Mouse (Mus musculus) limb, embryonic 12.5 days (tissue): ENCODE data around the gene Arid1b. TPM values are rescaled to one million over a fixed set of nuclear protein-coding genes. Genes with fewer than 3 reads are reported as not detected.

Experiments
- ATAC-seq: fragments of 200-750 bp; cut with Nextera tagmentation; 2 replicates; pipeline ENCODE4 v1.8.0; 2017; ENCODE audit warnings: low read depth, moderate TSS enrichment; ENCODE audit not compliant: insufficient number of reproducible peaks, insufficient read depth, low FRiP score, low TSS enrichment
- H3K27ac ChIP-seq: fragments of 300-500 bp; sonication (generic); 2 replicates; pipeline ENCODE4 v1.5.1; 2016; ENCODE audit warnings: mild to moderate bottlenecking, moderate library complexity
- H3K27me3 ChIP-seq: fragments of 300-500 bp; sonication (generic); 2 replicates; pipeline ENCODE4 v1.6.1; 2016; ENCODE audit warnings: mild to moderate bottlenecking, moderate library complexity
- H3K36me3 ChIP-seq: fragments of 300-500 bp; sonication (generic); 2 replicates; pipeline ENCODE4 v1.6.1; 2016; ENCODE audit warnings: mild to moderate bottlenecking, moderate library complexity
- H3K4me1 ChIP-seq: fragments of 300-500 bp; sonication (generic); replicated peaks from 2 replicates; pipeline ENCODE4 v1.6.1; 2016
- H3K4me2 ChIP-seq: fragments of 300-500 bp; sonication (generic); 2 replicates; pipeline ENCODE4 v1.6.1; 2016; ENCODE audit warnings: mild to moderate bottlenecking, moderate library complexity
- H3K4me3 ChIP-seq: fragments of 300-500 bp; sonication (generic); replicated peaks from 2 replicates; pipeline ENCODE4 v1.5.1; 2016; ENCODE audit warnings: mild to moderate bottlenecking
- H3K9ac ChIP-seq: fragments of 300-500 bp; sonication (generic); replicated peaks from 2 replicates; pipeline ENCODE4 v1.6.1; 2016; ENCODE audit warnings: mild to moderate bottlenecking, moderate library complexity
- H3K9me3 ChIP-seq: fragments of 300-500 bp; sonication (generic); 2 replicates; pipeline ENCODE4 v1.6.1; 2016; ENCODE audit warnings: mild to moderate bottlenecking, moderate library complexity
- WGBS: fragments of 180-500 bp; shearing (Covaris S2); methylation state at CpG from one replicate; pipeline ENCODE4 v1.1.7; 2016; 5-methylcytosine and 5-hydroxymethylcytosine counted together
- polyA plus RNA-seq: library from polyadenylated mRNA; unstranded; fragments of >200 nt; fragmentation: Nextera tagmentation; extraction: Ambion mirVana; gene quantifications from 2 replicates; pipeline ENCODE4 v1.2.1, GENCODE M21; 2016

The Arid1b gene
- polyA plus RNA-seq, 1 experiment from 2014 or later = 18.2 TPM

DNA sequence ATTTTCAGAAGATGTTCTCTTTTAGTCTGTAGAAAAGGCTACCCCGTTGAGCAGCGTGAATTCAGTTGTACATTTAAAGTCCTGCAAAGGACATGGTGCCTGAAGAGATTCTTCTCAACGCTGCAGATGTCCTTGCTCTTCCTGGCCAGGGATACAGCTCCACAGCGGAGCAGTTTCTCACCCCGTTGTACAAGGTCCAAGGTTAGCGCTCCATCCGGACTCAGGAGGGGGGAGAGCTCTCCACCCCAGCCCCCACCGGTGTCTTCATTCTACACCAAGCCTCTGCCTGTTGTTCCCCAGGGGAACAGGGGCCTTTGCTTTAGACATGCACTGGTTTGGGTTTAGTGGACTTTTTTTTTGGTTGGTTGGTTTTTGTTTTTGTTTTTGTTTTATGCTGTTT lies 139.7 kb downstream of the Arid1b start:
- H3K27me3 ChIP-seq = no peaks in the 10 kb centered on the region
- no peak overlapping the region for H3K9ac ChIP-seq
- no peaks in the 10 kb centered on the region for H3K9me3 ChIP-seq
- ATAC-seq = no peak
- H3K4me2 ChIP-seq = no peak overlapping the region
- H3K4me3 ChIP-seq = no peak overlapping the region
- peaks cover 30% of the 10 kb centered on the region for H3K4me1 ChIP-seq
- peaks cover 14% of the 10 kb centered on the region; the same call in 1 of the 2 replicates for H3K36me3 ChIP-seq
- H3K27ac ChIP-seq = no peak overlapping the region
- WGBS = 65% methylated on average over 8 of the region's 8 CpGs

DNA sequence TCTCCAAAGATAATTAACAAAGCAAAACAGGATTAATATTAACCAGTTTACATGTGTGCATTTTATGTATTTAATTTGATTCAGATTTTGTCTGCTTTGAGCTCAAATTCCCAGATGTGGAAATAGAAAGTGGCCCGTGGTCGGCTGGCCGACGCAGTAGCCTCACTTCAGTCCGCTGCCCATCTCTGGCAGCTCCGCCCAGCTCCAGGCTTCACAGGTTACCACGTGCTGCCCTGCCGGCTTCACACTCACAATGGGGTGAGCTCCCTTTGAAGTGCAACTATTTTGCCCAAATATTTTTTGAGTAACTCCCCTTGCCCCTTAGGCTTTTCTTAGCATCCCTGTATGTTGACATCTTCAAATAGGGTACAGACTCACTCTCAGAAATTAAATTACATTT lies 140.1 kb downstream of the Arid1b start:
- H3K4me1 ChIP-seq = peaks cover 34% of the 10 kb centered on the region
- no peak overlapping the region for H3K4me2 ChIP-seq
- no peak overlapping the region for H3K4me3 ChIP-seq
- H3K9ac ChIP-seq = no peak overlapping the region
- ATAC-seq = no peak
- H3K27me3 ChIP-seq = no peaks in the 10 kb centered on the region
- 27% methylated on average over 8 of the region's 8 CpGs for WGBS
- H3K36me3 ChIP-seq = peaks cover 14% of the 10 kb centered on the region; the same call in 1 of the 2 replicates
- no peaks in the 10 kb centered on the region for H3K9me3 ChIP-seq
- no peak overlapping the region for H3K27ac ChIP-seq

DNA sequence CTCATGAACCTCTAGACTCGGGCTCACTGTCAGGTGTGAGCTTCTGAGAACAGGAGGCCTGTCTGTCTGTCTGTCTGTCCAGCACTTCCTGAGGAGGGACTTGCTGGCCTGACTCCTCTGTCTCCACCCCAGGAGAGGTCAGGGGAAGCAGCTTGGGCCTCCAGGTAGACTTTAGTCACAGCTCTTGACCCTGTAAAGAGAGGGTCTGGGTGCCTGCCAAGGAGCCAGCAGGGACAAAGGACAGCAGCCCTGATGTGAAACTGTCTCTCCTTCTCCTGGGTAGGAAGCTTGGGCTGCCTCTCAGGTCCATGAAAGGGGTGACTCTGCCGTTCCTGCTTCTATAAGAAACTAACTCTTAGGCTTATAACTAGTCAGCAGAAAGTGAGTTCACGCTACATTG lies 143.8 kb downstream of the Arid1b start:
- WGBS = 62% methylated on average over 3 of the region's 3 CpGs
- Histone ChIP-seq H3K27me3 (no peaks in the 10 kb centered on the region), H3K27ac (peak overlapping the region; percentile 78), H3K9me3 (no peaks in the 10 kb centered on the region), H3K9ac (no peak overlapping the region), H3K4me3 (no peak overlapping the region), H3K4me2 (no peak overlapping the region), H3K4me1 (peaks cover 41% of the 10 kb centered on the region), H3K36me3 (no peaks in the 10 kb centered on the region)
- ATAC-seq = no peak

DNA sequence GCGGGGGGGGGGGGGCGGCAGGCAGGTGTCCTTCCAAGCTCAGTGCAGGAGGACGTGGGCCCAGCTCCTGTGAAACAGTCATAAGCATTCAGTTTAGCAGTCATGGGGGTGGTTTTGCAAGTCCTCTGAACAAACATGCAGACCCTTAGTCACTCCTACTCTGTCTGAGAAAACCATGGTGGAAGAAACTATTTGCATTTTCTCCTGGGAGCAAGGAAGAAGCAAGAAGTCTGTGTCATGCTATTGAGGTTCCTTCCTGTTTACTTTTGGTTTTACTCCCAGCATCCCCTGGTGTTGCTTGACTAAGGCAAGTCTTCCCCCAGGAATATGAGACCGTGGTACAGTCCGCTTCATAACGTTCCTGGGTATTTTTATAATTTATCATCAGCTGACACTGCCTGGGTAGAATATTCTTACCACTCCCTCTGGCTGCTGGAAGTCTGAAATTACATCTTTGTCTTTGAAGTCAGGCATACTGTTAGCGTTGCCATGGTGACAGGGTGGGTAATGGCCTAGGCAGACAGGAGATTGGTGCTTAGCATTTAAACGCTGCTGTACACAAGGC lies 144.6 kb downstream of the Arid1b start:
- no peaks in the 10 kb centered on the region for H3K36me3 ChIP-seq
- H3K4me1 ChIP-seq = peaks cover 47% of the 10 kb centered on the region
- 10% methylated on average over 8 of the region's 8 CpGs for WGBS

DNA sequence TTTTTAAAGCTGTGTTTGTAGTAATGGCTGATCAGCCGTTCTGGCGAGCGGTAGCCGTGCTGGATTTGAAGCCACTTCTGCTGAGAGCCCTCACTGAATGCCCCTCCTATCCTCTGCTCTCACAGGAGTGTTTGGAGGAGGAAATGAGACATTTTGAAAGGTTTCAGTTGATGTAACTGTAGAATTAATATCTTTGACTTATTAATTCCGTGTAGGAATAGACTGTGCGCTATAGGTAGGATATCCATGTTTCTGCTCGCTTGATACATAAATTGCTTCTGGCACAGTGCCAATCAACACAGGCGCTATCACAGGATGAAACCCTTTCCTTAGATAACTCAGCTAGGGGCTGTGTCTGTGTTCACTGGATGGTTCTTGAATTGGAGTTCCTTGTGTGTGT lies 145.4 kb downstream of the Arid1b start:
- Histone ChIP-seq H3K4me3 (no peak overlapping the region), H3K4me1 (peaks cover 50% of the 10 kb centered on the region), H3K9me3 (no peaks in the 10 kb centered on the region), H3K9ac (no peak overlapping the region), H3K27me3 (no peaks in the 10 kb centered on the region), H3K4me2 (peak overlapping the region; percentile 40), H3K27ac (peak overlapping the region; percentile 72; the same call in 1 of the 2 replicates), H3K36me3 (no peaks in the 10 kb centered on the region)
- no peak for ATAC-seq
- 38% methylated on average over 8 of the region's 8 CpGs for WGBS

More for the DNA sequence above, 144.6 kb downstream of the Arid1b start:
- H3K9me3 ChIP-seq = no peaks in the 10 kb centered on the region
- ATAC-seq = peak; percentile 77
- no peaks in the 10 kb centered on the region for H3K27me3 ChIP-seq
- H3K4me2 ChIP-seq = peak overlapping the region; percentile 40
- H3K27ac ChIP-seq = peak overlapping the region; percentile 78
- no peak overlapping the region for H3K4me3 ChIP-seq
- no peak overlapping the region for H3K9ac ChIP-seq

DNA sequence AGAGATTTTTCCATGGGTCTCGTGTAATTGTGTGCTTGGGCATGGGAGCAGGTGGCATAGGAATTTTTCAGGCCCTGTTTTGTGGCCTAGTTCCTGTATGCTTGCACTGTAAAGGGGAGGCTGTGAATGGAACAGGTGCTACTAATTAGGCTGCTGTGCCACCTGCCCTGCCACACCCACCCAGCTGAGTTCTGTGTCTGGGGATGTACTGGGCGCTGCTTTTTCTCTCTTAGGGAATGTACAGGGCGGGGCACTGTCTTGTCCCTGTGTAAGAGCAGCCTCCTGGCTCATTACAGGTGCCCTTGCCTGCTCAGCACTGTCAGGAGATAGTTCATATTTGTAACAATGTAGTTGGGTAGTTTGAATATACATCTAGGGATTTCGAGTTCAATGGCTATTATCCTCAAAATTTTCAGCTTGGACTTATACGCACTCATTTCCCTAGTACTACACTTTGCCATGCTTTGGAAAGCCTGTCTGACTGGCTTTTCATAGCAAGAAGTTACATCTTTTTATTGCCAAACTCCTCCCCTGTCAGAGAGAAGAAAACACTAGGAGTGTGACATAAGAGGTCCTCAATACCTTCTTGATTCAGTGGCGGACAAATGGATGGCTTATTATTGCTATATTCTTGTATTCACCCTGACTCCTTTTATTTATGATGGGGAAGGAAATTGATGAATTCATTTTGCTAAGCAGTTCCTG lies 149.8 kb downstream of the Arid1b start:
- no peak overlapping the region for H3K4me3 ChIP-seq
- H3K4me1 ChIP-seq = peaks cover 39% of the 10 kb centered on the region
- no peak overlapping the region for H3K4me2 ChIP-seq
- 0 out of 2 replicates have a peak, but pooled peaks have one; percentile 21 for ATAC-seq
- no peaks in the 10 kb centered on the region for H3K36me3 ChIP-seq
- H3K27ac ChIP-seq = no peak overlapping the region
- H3K27me3 ChIP-seq = no peaks in the 10 kb centered on the region
- H3K9ac ChIP-seq = no peak overlapping the region
- no peaks in the 10 kb centered on the region for H3K9me3 ChIP-seq
- 82% methylated on average over 6 of the region's 6 CpGs for WGBS

DNA sequence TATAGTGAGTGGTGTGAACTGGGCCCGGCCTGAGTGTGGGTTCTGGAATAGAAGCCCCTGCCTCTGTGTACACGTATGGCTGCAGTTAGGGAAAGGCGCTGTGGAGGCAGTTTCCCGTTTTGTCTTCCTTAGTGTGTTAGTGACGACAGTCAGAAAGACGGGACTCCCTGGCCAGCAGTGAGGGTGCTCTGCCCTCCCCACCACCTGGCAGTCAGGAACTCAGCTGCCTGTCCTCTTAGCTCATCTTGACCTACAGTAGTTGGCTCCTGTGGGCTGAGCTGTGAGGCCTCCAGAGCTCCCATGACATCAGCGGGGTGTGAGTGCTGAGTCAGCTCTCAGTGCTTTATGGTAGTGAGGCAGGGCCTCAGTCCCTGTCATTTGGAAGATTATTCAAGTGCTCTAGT lies 156.5 kb downstream of the Arid1b start:
- Histone ChIP-seq H3K4me2 (no peak overlapping the region), H3K4me1 (peaks cover 29% of the 10 kb centered on the region), H3K27ac (no peak overlapping the region), H3K9me3 (no peaks in the 10 kb centered on the region), H3K4me3 (no peak overlapping the region), H3K27me3 (no peaks in the 10 kb centered on the region), H3K36me3 (no peaks in the 10 kb centered on the region), H3K9ac (no peak overlapping the region)
- 53% methylated on average over 7 of the region's 7 CpGs for WGBS
- ATAC-seq = no peak

DNA sequence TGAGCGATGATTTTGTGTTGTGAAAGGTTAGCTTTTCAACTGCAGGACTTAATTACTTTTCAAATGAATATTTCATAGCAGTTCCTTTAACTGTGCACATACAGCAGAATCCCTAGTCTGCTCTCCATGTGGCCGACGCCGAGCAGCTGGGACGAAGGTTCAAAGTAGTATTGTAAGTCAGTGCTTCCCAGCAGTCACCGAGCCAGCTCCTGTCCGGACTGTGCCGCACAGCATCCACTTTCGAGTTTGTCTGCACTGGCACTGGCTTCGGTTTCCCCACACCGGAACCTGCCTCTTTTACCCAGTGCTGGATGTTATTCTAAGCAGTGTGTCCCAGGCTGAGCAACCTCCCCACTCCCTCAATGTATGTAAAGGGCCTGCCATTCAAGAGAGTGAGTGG lies 157.7 kb downstream of the Arid1b start:
- Histone ChIP-seq H3K4me2 (no peak overlapping the region), H3K36me3 (no peaks in the 10 kb centered on the region), H3K27me3 (no peaks in the 10 kb centered on the region), H3K27ac (no peak overlapping the region), H3K4me1 (peaks cover 39% of the 10 kb centered on the region), H3K4me3 (no peak overlapping the region), H3K9ac (no peak overlapping the region), H3K9me3 (no peaks in the 10 kb centered on the region)
- ATAC-seq = no peak
- WGBS = 61% methylated on average over 11 of the region's 11 CpGs

DNA sequence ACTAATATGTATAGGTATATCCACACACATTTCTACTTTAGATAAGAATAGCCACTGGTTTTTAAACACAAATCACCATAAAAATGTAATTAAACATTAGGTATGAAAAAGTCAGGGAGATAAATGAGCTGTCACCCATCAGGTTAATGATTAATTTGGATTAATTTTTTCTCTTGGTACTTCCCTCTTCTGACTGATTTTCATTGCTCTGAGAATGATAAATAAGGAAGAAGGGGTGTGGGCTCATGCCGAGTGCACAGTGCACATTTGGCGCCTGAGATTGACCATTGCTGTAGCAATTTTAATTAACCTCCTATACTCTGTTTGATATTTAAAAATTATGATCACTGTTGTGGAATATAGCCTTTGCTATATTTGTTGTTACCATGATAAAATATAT lies 159.3 kb downstream of the Arid1b start:
- ATAC-seq = no peak
- H3K4me3 ChIP-seq = no peak overlapping the region
- no peaks in the 10 kb centered on the region for H3K36me3 ChIP-seq
- H3K4me2 ChIP-seq = no peak overlapping the region
- H3K27ac ChIP-seq = no peak overlapping the region
- no peaks in the 10 kb centered on the region for H3K27me3 ChIP-seq
- WGBS = 86% methylated on average over 2 of the region's 2 CpGs
- H3K4me1 ChIP-seq = peaks cover 48% of the 10 kb centered on the region
- H3K9me3 ChIP-seq = no peaks in the 10 kb centered on the region
- no peak overlapping the region for H3K9ac ChIP-seq

DNA sequence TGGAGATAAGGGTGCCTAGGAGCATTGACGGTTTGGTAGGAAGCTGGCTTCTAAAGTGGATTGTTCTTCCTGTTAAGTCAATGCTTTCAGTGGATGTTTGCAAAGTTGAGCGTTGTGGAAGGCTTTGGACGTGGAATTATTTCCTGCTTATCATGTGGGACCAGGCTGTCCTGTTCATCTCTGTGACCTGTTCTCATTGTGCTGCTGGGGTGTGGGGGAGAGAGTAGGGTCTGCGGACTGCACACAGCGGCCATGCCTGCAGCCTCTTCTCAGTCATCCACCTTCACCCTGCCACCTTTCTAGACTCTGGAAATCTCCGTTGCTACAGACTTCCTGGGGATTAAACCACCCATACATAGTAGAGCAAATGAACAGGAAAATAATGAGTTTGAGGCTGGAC lies 160.2 kb downstream of the Arid1b start:
- Histone ChIP-seq H3K27me3 (no peaks in the 10 kb centered on the region), H3K9me3 (no peaks in the 10 kb centered on the region)

DNA sequence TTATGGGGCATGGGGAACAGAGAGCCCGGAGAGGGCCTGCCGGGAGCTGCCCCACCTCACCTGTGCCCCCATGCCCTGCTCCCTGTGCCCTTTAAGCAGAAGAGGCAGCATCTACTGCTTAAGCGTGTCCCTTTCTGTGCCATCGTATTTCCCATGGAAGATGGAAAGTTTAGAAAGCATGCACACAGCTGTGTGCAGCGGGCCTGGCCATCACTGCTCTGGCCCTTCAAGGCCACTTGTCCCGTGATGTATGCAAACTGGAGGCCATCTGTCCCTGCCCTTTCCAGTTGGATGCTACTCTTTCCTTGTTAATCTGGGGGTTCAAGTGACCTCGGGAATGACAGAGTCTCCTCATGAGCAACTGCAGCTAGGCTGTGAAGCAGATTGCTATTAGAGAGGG lies 163.5 kb downstream of the Arid1b start:
- no peak for ATAC-seq
- WGBS = 60% methylated on average over 7 of the region's 7 CpGs
- Histone ChIP-seq H3K27ac (no peak overlapping the region; the same call in 1 of the 2 replicates), H3K4me3 (no peak overlapping the region), H3K27me3 (no peaks in the 10 kb centered on the region), H3K9me3 (no peaks in the 10 kb centered on the region), H3K4me2 (no peak overlapping the region), H3K36me3 (peaks cover 14% of the 10 kb centered on the region; the same call in 1 of the 2 replicates), H3K9ac (no peak overlapping the region), H3K4me1 (peaks cover 28% of the 10 kb centered on the region)

More for the DNA sequence above, 160.2 kb downstream of the Arid1b start:
- H3K27ac ChIP-seq = no peak overlapping the region
- no peak overlapping the region for H3K4me3 ChIP-seq
- peaks cover 48% of the 10 kb centered on the region for H3K4me1 ChIP-seq
- WGBS = 74% methylated on average over 6 of the region's 6 CpGs
- no peak for ATAC-seq
- H3K36me3 ChIP-seq = peaks cover 2% of the 10 kb centered on the region; the same call in 1 of the 2 replicates
- no peak overlapping the region for H3K4me2 ChIP-seq
- no peak overlapping the region for H3K9ac ChIP-seq
